Comparison of ENCODE assay signal across 8 mouse cellular contexts in genomic region chr13:99516448-99516881, GRCm38 (mm10). TPM values are rescaled to one million over a fixed set of nuclear protein-coding genes. Genes with fewer than 3 reads are reported as not detected.
DNase-seq lines count a peak whose midpoint lies in the region; ATAC-seq and TF ChIP-seq lines count a peak whose summit lies in the region.

Gene Map1b, minus strand, starts transcription at chr13:99516540.

- WGBS in forebrain, embryonic 15.5 days: 0% methylated on average over 23 of the region's 32 CpGs
- 0% methylated on average over 19 of the region's 32 CpGs for WGBS in liver, postnatal 0 days (ENCODE audit: insufficient replicate concordance)

- TF ChIP-seq CTCF in liver, postnatal 0 days (IDR thresholded peaks at IDR 0.05; ENCODE audit: low read depth): no peak

- H3K4me1 ChIP-seq in forebrain, embryonic 15.5 days: peaks cover 32% of the 10 kb centered on the region
- peaks cover 7% of the 10 kb centered on the region; the same call in 1 of the 2 replicates for H3K4me1 ChIP-seq in liver, postnatal 0 days (ENCODE audit: insufficient read depth)

- H3K9me3 ChIP-seq in forebrain, embryonic 15.5 days: no peaks in the 10 kb centered on the region
- H3K9me3 ChIP-seq in liver, postnatal 0 days (ENCODE audit: low read length): no peaks in the 10 kb centered on the region

- H3K27me3 ChIP-seq in forebrain, embryonic 15.5 days: no peaks in the 10 kb centered on the region
- H3K27me3 ChIP-seq in liver, postnatal 0 days (ENCODE audit: insufficient read depth, low read length): peaks cover 41% of the 10 kb centered on the region

- H3K4me2 ChIP-seq in forebrain, embryonic 15.5 days (replicated peaks): peak within 1 kb of the TSS; percentile 87
- H3K4me2 ChIP-seq in liver, postnatal 0 days (ENCODE audit: low read depth, low read length): peak within 1 kb of the TSS; percentile 73

- ATAC-seq in cerebellum, adult (ENCODE audit: insufficient number of reproducible peaks, low FRiP score, low TSS enrichment): peak; percentile 81
- peak; percentile 86 for ATAC-seq in forebrain, embryonic 15.5 days (replicated peaks)
- ATAC-seq in liver, postnatal 0 days: no peak
- no peak for ATAC-seq in monocyte, adult 5-6 weeks (replicated peaks; ENCODE audit: insufficient number of reproducible peaks, low FRiP score, low TSS enrichment, poor library complexity, severe bottlenecking)

- DNase-seq in MN1 (ENCODE audit: low spot score): peak; percentile 96
- DNase-seq in heart, postnatal 10 days: peak; percentile 67
- peak; percentile 76 to 81 for DNase-seq in kidney, postnatal 4 days
- peak; percentile 21 for DNase-seq in liver, postnatal 0 days
- DNase-seq in ovary, postnatal 10 days (ENCODE audit: low spot score): peak; percentile 37

- TF ChIP-seq EP300 in liver, postnatal 0 days (IDR thresholded peaks at IDR 0.05; ENCODE audit: low read depth): no peak

- H3K9ac ChIP-seq in forebrain, embryonic 15.5 days (replicated peaks): peak within 1 kb of the TSS; percentile 76
- peak within 1 kb of the TSS; percentile 17; the same call in 1 of the 2 replicates for H3K9ac ChIP-seq in liver, postnatal 0 days (replicated peaks)

- peak within 1 kb of the TSS; percentile 99 for H3K27ac ChIP-seq in forebrain, embryonic 15.5 days (replicated peaks)
- H3K27ac ChIP-seq in liver, postnatal 0 days (ENCODE audit: low read depth): no peak within 1 kb of the TSS

- no peaks in the 10 kb centered on the region for H3K36me3 ChIP-seq in forebrain, embryonic 15.5 days
- no peaks in the 10 kb centered on the region for H3K36me3 ChIP-seq in liver, postnatal 0 days (replicated peaks; ENCODE audit: insufficient read depth, low read length)

- peak within 1 kb of the TSS; percentile 61 for H3K4me3 ChIP-seq in forebrain, embryonic 15.5 days
- peak within 1 kb of the TSS; percentile 47 for H3K4me3 ChIP-seq in liver, postnatal 0 days (ENCODE audit: low read depth, low read length)

- intact Hi-C loops in heart, postnatal 10 days (cut with DNase I): loop anchor here (2.0 kb wide), 1 partner anchor 320 kb away; no protein-coding TSS in a partner anchor

RNA-seq across cellular contexts. Expression of gene Map1b, which starts in this region (rescaled TPM):
- 1,899 and 1,916 TPM in 2 replicates for polyA plus RNA-seq in forebrain, embryonic 15.5 days (2015; fragmentation: Nextera tagmentation; extraction: Ambion mirVana)
- 10 to 100 TPM; 36.4 to 36.5 TPM for total RNA-seq in heart, postnatal 10 days (2021)
- 1.2 and 1.3 TPM in 2 replicates for polyA plus RNA-seq in liver, postnatal 0 days (2015; fragmentation: Nextera tagmentation; extraction: Ambion mirVana)
- 0.11 to 0.19 TPM (median 0.19 TPM) in 3 replicates for total RNA-seq in monocyte, adult 5-6 weeks (2017)

Comparison
In these comparisons a context has a peak if more than half of its experiments do, and no peak if none do; other contexts are left out.
1. RNA of gene Map1b (total RNA-seq): 36.4 to 36.5 TPM in heart, postnatal 10 days; 0.11 to 0.19 TPM in monocyte, adult 5-6 weeks; every median in the first group is over 10 times any median in the second.
2. RNA of gene Map1b (polyA plus RNA-seq): 1,899 to 1,916 TPM in forebrain, embryonic 15.5 days; 1.2 to 1.3 TPM in liver, postnatal 0 days; every median in the first group is over 100 times any median in the second.
3. DNase-seq: peak in every context shown above with its lines; median percentile 96 in MN1; 78 in kidney, postnatal 4 days; 67 in heart, postnatal 10 days; 37 in ovary, postnatal 10 days; 21 in liver, postnatal 0 days.
4. ATAC-seq: peak in cerebellum, adult (single experiment) and forebrain, embryonic 15.5 days (single experiment); none in liver, postnatal 0 days (single experiment) and monocyte, adult 5-6 weeks (single experiment).